Mouse (Mus musculus) fat pad, adult 2 months (tissue): ENCODE data around the gene 1700015F17Rik.

Experiments
- DNase-seq: peaks from one replicate; pipeline ENCODE4 v3.0.0-alpha.2; 2011; ENCODE audit warnings: low read depth, low spot score; ENCODE audit errors: extremely low read depth

Gene 1700015F17Rik

GRCm38 (mm10) chr5:5431746-5432438 lies 47.1 kb downstream of the 1700015F17Rik start:
- DNase-seq: no peak

- DNase-seq: no peak
Measured at GRCm38 (mm10) chr5:5423723-5424171, 55.2 kb downstream of the 1700015F17Rik start.

DNA sequence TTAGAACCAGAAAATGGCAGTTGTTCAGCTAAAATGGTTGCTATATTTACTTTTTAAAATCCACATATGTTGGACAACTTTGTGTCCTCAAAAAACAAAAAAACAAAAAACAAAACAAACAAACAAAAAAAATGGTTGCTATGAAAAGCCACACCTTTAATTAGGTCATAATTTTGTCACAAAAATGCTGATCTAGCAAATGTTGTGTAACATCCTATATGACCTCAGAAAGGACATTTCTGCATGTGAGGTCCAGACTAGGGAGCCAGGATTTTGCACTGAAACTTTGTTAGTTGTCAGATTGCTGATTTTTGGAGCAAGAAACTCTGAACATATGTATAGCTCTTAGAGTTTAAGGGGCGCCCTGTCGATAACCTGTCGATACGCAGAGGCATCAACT lies 55.9 kb downstream of the 1700015F17Rik start:
- no peak for DNase-seq

DNA sequence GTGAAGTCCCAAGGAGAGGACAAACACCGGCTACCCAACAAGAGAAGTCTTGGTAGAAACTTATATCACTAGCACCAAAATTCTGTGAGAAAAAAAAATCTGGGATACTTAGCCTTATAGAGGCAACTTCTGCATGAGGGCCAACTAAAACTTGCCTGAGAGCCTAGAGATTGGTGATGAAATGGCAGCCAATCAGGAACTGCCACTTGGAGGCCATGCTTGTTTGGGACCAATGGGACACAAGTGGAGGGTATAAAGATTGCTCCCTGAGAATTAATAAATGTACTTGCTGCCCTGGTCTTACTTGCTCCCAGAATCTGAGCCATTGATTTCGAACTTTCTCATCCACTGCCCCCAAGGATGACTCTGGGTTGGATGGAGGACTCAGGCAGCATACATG lies 57.5 kb downstream of the 1700015F17Rik start:
- DNase-seq: no peak

DNA sequence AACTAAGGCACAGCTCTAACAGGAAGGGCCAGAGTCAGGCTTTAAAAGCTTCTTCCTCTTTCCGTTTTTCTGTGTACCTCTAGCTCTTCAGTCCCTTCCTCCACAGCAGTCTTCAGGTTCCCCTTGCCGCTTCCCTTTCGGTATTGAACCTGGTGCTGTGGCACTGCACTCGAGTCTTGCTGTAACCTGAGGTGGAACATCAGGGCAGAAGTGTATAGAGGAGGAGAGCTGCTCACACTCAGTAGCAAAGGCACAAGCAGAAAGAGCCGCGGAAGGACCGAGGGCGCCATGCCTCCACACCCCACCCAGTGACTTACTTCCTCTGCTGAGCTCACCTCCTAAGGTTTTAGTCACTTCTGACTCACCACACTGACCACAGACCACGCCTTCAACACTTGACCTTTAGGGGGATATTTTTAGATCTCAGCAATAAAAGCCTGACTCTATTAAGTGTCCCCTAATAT lies 58.9 kb downstream of the 1700015F17Rik start, which contains the start of gene Cdk14:
TSS of gene Cdk14 (minus strand) at position 321 of the 464 bp plus-strand sequence.
- DNase-seq: no peak

DNA sequence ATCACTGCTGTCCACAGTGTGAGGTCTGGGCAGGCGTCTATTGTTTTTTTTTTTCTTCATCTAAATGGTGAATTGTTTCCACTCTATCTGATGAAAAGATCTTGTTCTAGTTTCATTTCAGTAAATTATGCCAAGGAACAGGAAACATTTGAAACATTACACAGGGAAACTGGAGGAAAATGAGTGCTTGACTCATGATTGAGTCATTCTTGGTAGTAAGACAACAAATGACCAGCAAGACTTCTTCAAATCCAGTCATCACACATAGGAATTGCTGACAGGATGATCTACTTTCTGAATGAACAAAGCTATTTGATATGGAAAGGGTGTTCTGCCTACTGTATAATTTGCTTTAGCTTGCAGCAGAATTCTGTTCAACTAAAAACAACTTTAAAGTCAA lies 59.7 kb downstream of the 1700015F17Rik start:
- no peak for DNase-seq

- DNase-seq: no peak
Measured at GRCm38 (mm10) chr5:5414835-5415234, 64.1 kb downstream of the 1700015F17Rik start.

GRCm38 (mm10) chr5:5411886-5412285 lies 67.1 kb downstream of the 1700015F17Rik start:
- no peak for DNase-seq

DNA sequence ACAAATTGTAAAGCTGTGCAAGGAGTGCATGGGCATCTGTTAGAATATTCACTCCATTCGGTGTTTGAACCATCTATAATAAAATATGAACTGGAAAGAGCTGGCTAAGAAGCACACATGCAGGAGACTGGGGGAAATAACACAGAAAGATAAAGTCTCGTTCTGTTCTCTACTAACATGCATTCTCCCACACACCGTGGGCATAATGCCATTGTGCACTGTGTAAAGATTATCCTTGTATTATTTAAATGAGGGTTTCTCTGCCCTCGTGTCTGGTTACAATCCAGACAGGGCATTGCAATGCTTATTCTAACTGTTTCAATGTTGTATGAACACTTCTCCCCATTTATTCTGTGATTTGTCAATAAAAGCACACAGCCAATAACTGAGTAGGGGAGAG lies 77.0 kb downstream of the 1700015F17Rik start:
- DNase-seq: no peak

- no peak for DNase-seq
Measured at GRCm38 (mm10) chr5:5392786-5393185, 86.2 kb downstream of the 1700015F17Rik start.
